Mouse (Mus musculus): ENCODE measurements around the gene Napsa.

Gene Napsa

DNA sequence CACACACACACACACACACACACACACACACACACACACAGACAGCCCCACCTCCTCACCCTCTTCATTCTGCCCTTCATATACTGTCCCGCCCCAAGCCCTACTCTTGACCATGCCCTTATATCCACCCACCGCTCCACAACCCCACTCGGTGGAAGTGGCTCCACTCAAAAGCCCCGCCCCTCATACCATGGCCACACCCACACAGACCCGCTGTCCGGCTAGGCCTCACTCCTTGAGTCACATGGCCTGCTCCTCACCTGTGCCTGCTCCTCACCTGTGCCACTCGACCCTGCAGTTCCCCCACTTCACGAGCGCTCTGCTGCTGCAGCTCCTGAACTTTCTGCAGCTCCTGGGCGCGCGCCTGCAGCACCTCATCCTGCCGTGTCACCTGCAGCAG lies 58.3 kb downstream of the Napsa start:
- no peak for DNase-seq

- no peak for DNase-seq
Measured at GRCm38 (mm10) chr7:44632676-44633075, 60.5 kb downstream of the Napsa start.

DNA sequence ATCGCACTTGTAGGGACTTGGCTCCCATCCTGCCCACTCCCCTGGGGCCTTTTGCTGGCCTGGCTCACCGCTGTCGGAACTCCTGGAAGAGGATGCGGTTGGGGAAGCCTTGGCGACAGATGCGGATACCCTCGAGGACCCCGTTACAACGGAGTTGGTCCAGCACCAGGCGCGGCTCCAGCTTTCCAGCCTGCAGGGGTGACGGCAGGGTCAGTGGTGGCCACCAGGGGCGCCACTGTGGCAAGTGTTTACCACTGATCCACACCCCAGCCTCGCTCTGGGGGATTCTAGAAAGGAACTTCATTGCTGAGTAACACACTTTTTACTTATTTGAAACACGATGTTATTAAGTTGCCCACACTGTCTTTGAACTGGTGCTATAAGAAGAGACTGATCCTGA lies 61.2 kb downstream of the Napsa start:
- no peak for DNase-seq

All from kidney, adult 18-20 months (tissue).